Mouse (Mus musculus): ENCODE measurements at regions not wholly inside any gene's neighbourhood (a gene's known extent, or its start where the extent isn't known, plus 50 kb on each side); places are given as distances from the start of the nearest gene placed in this dataset.

GRCm38 (mm10) chr11:55974224-55974875, 66.5 kb downstream of the Nmur2 start:
- Histone ChIP-seq H3K4me3 (no peak overlapping the region), H3K36me3 (no peaks in the 10 kb centered on the region), H3K27me3 (no peaks in the 10 kb centered on the region), H3K9me3 (no peaks in the 10 kb centered on the region), H3K27ac (replicated peaks) (no peak overlapping the region), H3K4me2 (replicated peaks) (no peak overlapping the region), H3K4me1 (no peaks in the 10 kb centered on the region), H3K9ac (replicated peaks) (no peak overlapping the region)
- WGBS: 82% methylated on average over 10 of the region's 10 CpGs
- ATAC-seq (ENCODE audit: low FRiP score, low read depth): no peak

DNA sequence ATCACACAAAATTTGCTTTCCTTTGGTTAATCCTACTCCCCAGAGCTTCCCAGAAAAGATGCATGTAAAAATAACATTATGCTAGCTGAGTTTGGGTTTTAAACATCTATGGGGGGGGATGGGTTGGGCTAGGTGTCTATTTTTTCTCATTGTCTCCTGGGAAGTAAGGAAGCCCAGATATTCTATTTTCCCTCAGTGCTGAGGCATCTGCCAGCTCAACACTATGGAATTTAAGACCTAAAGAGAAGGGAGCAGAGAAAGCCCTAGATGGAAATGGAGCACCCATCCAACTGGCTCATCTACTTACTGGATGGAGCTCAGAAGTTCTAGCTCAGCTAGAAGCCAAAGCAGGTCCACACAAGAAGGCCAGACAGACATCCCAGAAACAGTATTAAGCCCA, 74.2 kb downstream of the Nmur2 start:
- Histone ChIP-seq H3K9me3 (no peaks in the 10 kb centered on the region), H3K4me3 (no peak overlapping the region), H3K4me2 (replicated peaks) (no peak overlapping the region), H3K27me3 (no peaks in the 10 kb centered on the region), H3K9ac (replicated peaks) (no peak overlapping the region), H3K27ac (replicated peaks) (no peak overlapping the region), H3K36me3 (no peaks in the 10 kb centered on the region), H3K4me1 (no peaks in the 10 kb centered on the region)
- ATAC-seq (ENCODE audit: low FRiP score, low read depth): no peak

DNA sequence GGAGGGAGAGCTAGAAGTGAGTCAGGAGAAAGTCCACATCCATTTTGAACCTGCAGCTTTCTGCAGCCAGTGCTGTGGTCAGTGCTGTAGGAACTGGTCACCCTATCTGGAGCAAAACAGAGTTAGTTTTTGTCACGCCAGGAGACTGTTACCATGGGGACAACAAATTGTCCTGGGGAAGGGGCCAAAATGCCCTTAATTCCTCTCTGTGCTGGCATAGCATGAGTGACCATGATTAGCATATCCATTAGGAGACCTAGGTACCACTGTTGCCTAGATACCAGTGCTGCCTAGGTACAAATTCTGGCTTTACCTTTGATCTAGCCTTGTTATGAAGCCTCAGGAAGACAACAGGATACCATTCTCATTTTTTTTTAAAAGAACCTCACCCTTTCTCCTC, 82.4 kb downstream of the Nmur2 start:
- Histone ChIP-seq H3K4me3 (no peak overlapping the region), H3K27me3 (no peaks in the 10 kb centered on the region), H3K27ac (replicated peaks) (no peak overlapping the region), H3K9me3 (no peaks in the 10 kb centered on the region), H3K4me1 (0 out of 2 replicates have a peak, but pooled peaks cover 4% of the 10 kb centered on the region), H3K36me3 (no peaks in the 10 kb centered on the region), H3K4me2 (replicated peaks) (no peak overlapping the region), H3K9ac (replicated peaks) (no peak overlapping the region)
- ATAC-seq (ENCODE audit: low FRiP score, low read depth): no peak
- WGBS: 13% methylated on average over 1 of the region's 1 CpGs

- WGBS: 50% methylated on average over 2 of the region's 2 CpGs
- Histone ChIP-seq H3K4me2 (replicated peaks) (no peak overlapping the region), H3K27me3 (no peaks in the 10 kb centered on the region), H3K36me3 (no peaks in the 10 kb centered on the region), H3K4me3 (no peak overlapping the region), H3K9me3 (no peaks in the 10 kb centered on the region), H3K27ac (replicated peaks) (no peak overlapping the region), H3K9ac (replicated peaks) (no peak overlapping the region), H3K4me1 (0 out of 2 replicates have a peak, but pooled peaks cover 4% of the 10 kb centered on the region)
- no peak for ATAC-seq (ENCODE audit: low FRiP score, low read depth)
Measured at GRCm38 (mm10) chr11:55957355-55957754, 83.5 kb downstream of the Nmur2 start.

DNA sequence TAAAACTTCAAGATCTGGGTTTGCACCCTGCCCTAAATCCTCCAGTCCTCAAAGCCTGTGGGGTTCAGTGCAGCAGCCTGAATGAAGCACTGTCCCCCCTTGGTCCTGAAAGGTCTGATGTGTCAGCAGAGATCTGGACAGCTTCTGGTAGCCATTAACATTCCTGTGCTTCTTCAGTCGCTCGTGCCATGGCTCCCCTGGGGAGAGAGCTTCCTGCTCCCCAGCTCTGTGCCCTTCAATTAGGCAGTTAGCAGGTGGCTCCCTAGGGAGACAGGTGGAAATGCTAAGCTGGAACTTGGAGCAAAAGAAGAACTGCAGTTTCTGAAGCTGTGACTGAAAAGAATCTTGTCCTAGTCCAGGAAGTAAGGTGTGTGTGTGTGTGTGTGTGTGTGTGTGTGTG, 87.1 kb downstream of the Nmur2 start:
- no peaks in the 10 kb centered on the region for H3K36me3 ChIP-seq
- H3K4me1 ChIP-seq: 0 out of 2 replicates have a peak, but pooled peaks cover 4% of the 10 kb centered on the region
- no peak overlapping the region for H3K4me3 ChIP-seq
- H3K9me3 ChIP-seq: no peaks in the 10 kb centered on the region
- no peak overlapping the region for H3K27ac ChIP-seq (replicated peaks)
- ATAC-seq (ENCODE audit: low FRiP score, low read depth): no peak
- H3K4me2 ChIP-seq (replicated peaks): no peak overlapping the region
- no peak overlapping the region for H3K9ac ChIP-seq (replicated peaks)
- H3K27me3 ChIP-seq: no peaks in the 10 kb centered on the region
- 21% methylated on average over 2 of the region's 2 CpGs for WGBS

- Histone ChIP-seq H3K4me3 (no peak overlapping the region), H3K9ac (replicated peaks) (no peak overlapping the region), H3K36me3 (no peaks in the 10 kb centered on the region), H3K4me1 (no peaks in the 10 kb centered on the region), H3K27me3 (no peaks in the 10 kb centered on the region), H3K4me2 (replicated peaks) (no peak overlapping the region), H3K9me3 (no peaks in the 10 kb centered on the region), H3K27ac (replicated peaks) (no peak overlapping the region)
- no peak for ATAC-seq (ENCODE audit: low FRiP score, low read depth)
- WGBS: 80% methylated on average over 3 of the region's 3 CpGs
Measured at GRCm38 (mm10) chr11:55949596-55949995, 91.2 kb downstream of the Nmur2 start.

DNA sequence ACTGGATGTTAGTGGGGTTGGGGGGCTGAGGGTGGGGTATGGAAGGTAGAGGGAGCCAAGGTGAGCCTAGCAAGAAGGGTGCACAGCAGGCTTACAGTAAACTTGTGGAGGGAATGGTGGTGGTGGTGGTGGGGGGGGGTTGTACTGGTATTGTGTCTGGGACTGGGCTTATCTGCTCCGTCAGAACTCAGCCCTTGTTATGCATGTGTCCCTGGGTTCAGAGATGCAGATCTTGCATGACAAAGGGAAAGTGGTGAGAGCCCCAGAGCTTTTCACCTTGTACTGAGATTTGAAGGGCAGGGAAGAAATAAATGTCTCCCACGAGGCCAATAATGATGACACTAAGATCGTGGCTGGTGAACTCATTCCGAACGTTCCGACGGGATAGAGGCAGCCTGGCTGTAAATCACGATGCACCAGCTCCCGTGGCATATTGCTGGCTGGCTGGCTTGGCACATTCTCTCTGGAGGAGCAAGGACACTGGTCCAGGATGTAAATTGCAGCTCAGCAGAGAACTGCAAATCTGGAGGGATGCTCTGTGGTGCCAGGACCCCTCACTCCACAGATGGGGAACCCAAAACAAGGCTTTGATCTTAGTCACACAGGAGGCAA, 94.1 kb downstream of the Nmur2 start:
- ATAC-seq (ENCODE audit: low FRiP score, low read depth): no peak

GRCm38 (mm10) chr11:55946028-55946427, 94.8 kb downstream of the Nmur2 start:
- Histone ChIP-seq H3K4me3 (no peak overlapping the region), H3K27me3 (no peaks in the 10 kb centered on the region), H3K9me3 (no peaks in the 10 kb centered on the region), H3K9ac (replicated peaks) (no peak overlapping the region), H3K27ac (replicated peaks) (no peak overlapping the region), H3K4me2 (replicated peaks) (no peak overlapping the region), H3K36me3 (no peaks in the 10 kb centered on the region), H3K4me1 (no peaks in the 10 kb centered on the region)
- no peak for ATAC-seq (ENCODE audit: low FRiP score, low read depth)
- WGBS: 70% methylated on average over 3 of the region's 3 CpGs

More for the DNA sequence above, 94.1 kb downstream of the Nmur2 start:
- H3K9ac ChIP-seq (replicated peaks): no peak overlapping the region
- no peaks in the 10 kb centered on the region for H3K9me3 ChIP-seq
- no peak overlapping the region for H3K27ac ChIP-seq (replicated peaks)
- H3K36me3 ChIP-seq: no peaks in the 10 kb centered on the region
- no peaks in the 10 kb centered on the region for H3K4me1 ChIP-seq
- no peaks in the 10 kb centered on the region for H3K27me3 ChIP-seq
- 45% methylated on average over 9 of the region's 9 CpGs for WGBS
- H3K4me3 ChIP-seq: no peak overlapping the region
- no peak overlapping the region for H3K4me2 ChIP-seq (replicated peaks)

GRCm38 (mm10) chr11:55939983-55940382, 100.8 kb downstream of the Nmur2 start:
- ATAC-seq (ENCODE audit: low FRiP score, low read depth): no peak
- WGBS: 84% methylated on average over 2 of the region's 2 CpGs
- Histone ChIP-seq H3K9me3 (no peaks in the 10 kb centered on the region), H3K4me3 (no peak overlapping the region), H3K4me1 (no peaks in the 10 kb centered on the region), H3K27me3 (no peaks in the 10 kb centered on the region), H3K36me3 (no peaks in the 10 kb centered on the region), H3K9ac (replicated peaks) (no peak overlapping the region), H3K4me2 (replicated peaks) (no peak overlapping the region), H3K27ac (replicated peaks) (no peak overlapping the region)

GRCm38 (mm10) chr11:55926366-55926765, 114.4 kb downstream of the Nmur2 start:
- no peak overlapping the region for H3K4me2 ChIP-seq (replicated peaks)
- no peaks in the 10 kb centered on the region for H3K36me3 ChIP-seq
- H3K9ac ChIP-seq (replicated peaks): no peak overlapping the region
- no peak overlapping the region for H3K27ac ChIP-seq (replicated peaks)
- no peak overlapping the region for H3K4me3 ChIP-seq
- H3K4me1 ChIP-seq: no peaks in the 10 kb centered on the region
- no peaks in the 10 kb centered on the region; the same call in 1 of the 2 replicates for H3K27me3 ChIP-seq
- no peak for ATAC-seq (ENCODE audit: low FRiP score, low read depth)
- H3K9me3 ChIP-seq: no peaks in the 10 kb centered on the region
- 80% methylated on average over 5 of the region's 5 CpGs for WGBS

DNA sequence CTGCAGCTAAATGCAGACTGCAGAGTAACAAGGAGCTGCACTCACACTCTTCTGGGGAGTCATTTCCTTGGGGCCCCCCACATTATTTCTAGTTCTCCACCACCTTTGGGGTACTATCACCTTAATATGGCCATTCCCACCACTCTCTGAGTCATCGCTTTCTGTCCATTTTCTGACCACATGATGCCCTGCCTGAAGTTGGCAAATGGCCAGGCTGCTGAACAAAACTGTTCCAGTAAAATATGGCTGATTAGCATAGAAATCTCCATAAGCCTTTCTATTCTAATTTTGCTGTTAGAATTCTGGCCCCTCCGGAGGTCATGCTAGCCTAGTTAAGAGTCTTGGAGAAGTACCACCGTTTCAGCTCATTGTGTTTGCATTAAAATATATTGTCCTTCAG, 121.7 kb downstream of the Nmur2 start:
- no peak overlapping the region for H3K4me3 ChIP-seq
- H3K4me1 ChIP-seq: no peaks in the 10 kb centered on the region
- H3K36me3 ChIP-seq: no peaks in the 10 kb centered on the region
- H3K27ac ChIP-seq (replicated peaks): no peak overlapping the region
- H3K4me2 ChIP-seq (replicated peaks): no peak overlapping the region
- H3K9ac ChIP-seq (replicated peaks): no peak overlapping the region
- 74% methylated on average over 3 of the region's 3 CpGs for WGBS
- no peaks in the 10 kb centered on the region for H3K9me3 ChIP-seq
- no peaks in the 10 kb centered on the region for H3K27me3 ChIP-seq
- no peak for ATAC-seq (ENCODE audit: low FRiP score, low read depth)

DNA sequence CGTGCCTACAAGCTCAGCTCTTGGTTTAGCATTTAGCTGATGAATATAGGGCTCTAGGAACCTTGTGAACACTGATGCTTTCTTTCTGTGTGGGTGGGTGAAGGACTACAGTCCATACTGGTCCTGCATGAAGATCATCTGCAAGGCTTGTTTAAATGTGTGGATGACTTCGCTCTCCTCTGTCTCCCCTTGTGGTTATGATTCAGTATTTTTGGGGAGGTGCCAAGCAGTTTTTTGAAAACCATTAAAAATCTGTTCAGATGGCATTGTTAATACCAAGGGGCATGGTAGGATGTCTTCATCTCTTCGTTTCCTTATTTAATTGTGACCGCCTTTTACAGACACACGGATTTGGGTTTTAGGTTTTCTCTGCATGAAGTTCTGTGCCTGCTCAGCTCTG, 122.4 kb downstream of the Nmur2 start:
- ATAC-seq (ENCODE audit: low FRiP score, low read depth): no peak
- WGBS: 84% methylated on average over 5 of the region's 5 CpGs
- H3K9me3 ChIP-seq: no peaks in the 10 kb centered on the region

DNA sequence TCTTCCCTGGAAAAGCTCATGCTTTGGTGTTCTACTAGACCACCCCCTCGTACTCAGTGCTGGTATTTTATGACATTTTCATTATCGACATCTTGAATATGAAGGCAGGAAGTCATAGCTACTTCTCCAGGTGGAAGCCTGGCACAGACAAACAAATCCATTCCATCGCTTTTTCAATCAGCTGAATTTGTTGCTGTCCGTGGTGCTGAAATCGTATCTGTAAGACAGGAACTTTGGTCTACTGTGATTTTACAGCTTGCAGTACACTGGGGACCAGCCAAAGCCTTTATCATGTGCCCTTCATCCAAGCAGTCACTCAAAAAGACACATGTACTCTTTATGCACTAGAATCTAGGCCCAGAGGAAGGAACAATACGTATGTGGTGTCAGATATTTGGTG, 143.3 kb downstream of the Nmur2 start:
- 18% methylated on average over 6 of the region's 6 CpGs for WGBS
- H3K36me3 ChIP-seq: no peaks in the 10 kb centered on the region
- H3K4me2 ChIP-seq (replicated peaks): no peak overlapping the region
- no peaks in the 10 kb centered on the region for H3K27me3 ChIP-seq
- H3K27ac ChIP-seq (replicated peaks): no peak overlapping the region
- H3K4me1 ChIP-seq: no peaks in the 10 kb centered on the region
- no peak overlapping the region for H3K9ac ChIP-seq (replicated peaks)
- H3K9me3 ChIP-seq: no peaks in the 10 kb centered on the region
- H3K4me3 ChIP-seq: no peak overlapping the region
- ATAC-seq (ENCODE audit: low FRiP score, low read depth): no peak

More for the DNA sequence above, 122.4 kb downstream of the Nmur2 start:
- no peaks in the 10 kb centered on the region for H3K36me3 ChIP-seq
- no peaks in the 10 kb centered on the region for H3K27me3 ChIP-seq
- H3K27ac ChIP-seq (replicated peaks): no peak overlapping the region
- no peak overlapping the region for H3K4me3 ChIP-seq
- H3K4me1 ChIP-seq: no peaks in the 10 kb centered on the region
- no peak overlapping the region for H3K4me2 ChIP-seq (replicated peaks)
- no peak overlapping the region for H3K9ac ChIP-seq (replicated peaks)
